Mouse (Mus musculus) MEL (cell line): ENCODE data around the gene Sarnp. TPM values are rescaled to one million over a fixed set of nuclear protein-coding genes. Genes with fewer than 3 reads are reported as not detected.

ENCODE experiments used
- DNase-seq: peaks from one replicate; pipeline ENCODE4 v3.0.0; 2011; ENCODE audit warnings: low read depth, low spot score
- H3K27ac ChIP-seq: 2 replicates; pipeline ENCODE4 v1.5.1; 2012; ENCODE audit warnings: low read depth, mild to moderate bottlenecking, control low read depth, low read length, moderate library complexity; ENCODE audit not compliant: control insufficient read depth
- H3K27me3 ChIP-seq, 2 experiments: fragments of 150-350 bp in 1 of 2; sonication (generic) in 1 of 2; 2 replicates each; pipeline ENCODE4 v1.6.1; 2012; ENCODE audit warnings: low read length in 2 of 2, mild to moderate bottlenecking in 2 of 2, improper control_type of control experiment in 1 of 2, moderate library complexity in 1 of 2; ENCODE audit not compliant: insufficient read depth in 2 of 2, control insufficient read depth in 1 of 2
- H3K36me3 ChIP-seq, 2 experiments: 2 replicates each; pipeline ENCODE4 v1.6.1; 2012 to 2014; ENCODE audit warnings: low read length in 2 of 2, improper control_type of control experiment in 1 of 2, inconsistent platforms in 1 of 2, mild to moderate bottlenecking in 1 of 2; ENCODE audit not compliant: insufficient read depth in 2 of 2, control insufficient read depth in 1 of 2
- H3K4me1 ChIP-seq, 2 experiments: fragments of 150-350 bp in 1 of 2; sonication (generic) in 1 of 2; 2 replicates each; pipeline ENCODE4 v1.6.1; 2012; ENCODE audit warnings: low read length in 2 of 2, improper control_type of control experiment in 1 of 2, mild to moderate bottlenecking in 1 of 2; ENCODE audit not compliant: insufficient read depth in 2 of 2, control insufficient read depth in 1 of 2
- H3K4me3 ChIP-seq, 2 experiments: fragments of 150-350 bp in 1 of 2; sonication (generic) in 1 of 2; 2 replicates each; pipeline ENCODE4 v1.5.1; 2012; ENCODE audit warnings: low read depth in 2 of 2, low read length in 2 of 2, mild to moderate bottlenecking in 2 of 2, moderate library complexity in 2 of 2, control low read depth in 1 of 2, improper control_type of control experiment in 1 of 2; ENCODE audit not compliant: control insufficient read depth in 1 of 2, insufficient read depth in 1 of 2
- H3K79me2 ChIP-seq: 2 replicates; pipeline ENCODE4 v1.6.1; 2012; ENCODE audit warnings: mild to moderate bottlenecking, low read length, moderate library complexity; ENCODE audit not compliant: control insufficient read depth, poor library complexity, insufficient read depth
- H3K9ac ChIP-seq: 2 replicates; pipeline ENCODE4 v1.6.1; 2012; ENCODE audit warnings: low read depth, mild to moderate bottlenecking, control low read depth, low read length, moderate library complexity; ENCODE audit not compliant: control insufficient read depth, poor library complexity, severe bottlenecking
- H3K9me3 ChIP-seq: fragments of 150-350 bp; sonication (generic); replicated peaks from 2 replicates; pipeline ENCODE4 v1.6.1; 2012; ENCODE audit warnings: mild to moderate bottlenecking, low read length, improper control_type of control experiment, moderate library complexity; ENCODE audit not compliant: insufficient read depth
- CHD1 ChIP-seq: IDR thresholded peaks from 2 replicates; pipeline ENCODE4 v1.6.1; 2012; ENCODE audit warnings: low read depth, mild to moderate bottlenecking, inconsistent platforms, low read length, improper control_type of control experiment
- CHD2 ChIP-seq: IDR thresholded peaks from 2 replicates; pipeline ENCODE4 v1.6.1; 2011; ENCODE audit warnings: low read length, improper control_type of control experiment
- E2F4 ChIP-seq: IDR thresholded peaks from 2 replicates; pipeline ENCODE4 v1.6.1; 2011; ENCODE audit warnings: low read depth, low read length, improper control_type of control experiment, borderline replicate concordance
- EP300 ChIP-seq, 2 experiments: IDR thresholded peaks; 2 replicates each; pipeline ENCODE4 v1.6.1; 2011; ENCODE audit warnings: improper control_type of control experiment in 2 of 2, low read length in 2 of 2, low read depth in 1 of 2, mild to moderate bottlenecking in 1 of 2
- ETS1 ChIP-seq: IDR thresholded peaks from 2 replicates; pipeline ENCODE4 v1.6.1; 2012; ENCODE audit warnings: low read depth, mild to moderate bottlenecking, inconsistent platforms, low read length, improper control_type of control experiment, moderate library complexity
- GATA1 ChIP-seq: IDR thresholded peaks from 2 replicates; pipeline ENCODE4 v1.6.1; 2011; ENCODE audit warnings: low read depth, low read length, improper control_type of control experiment
- HCFC1 ChIP-seq: IDR thresholded peaks from 2 replicates; pipeline ENCODE4 v1.6.1; 2012; ENCODE audit warnings: low read depth, mild to moderate bottlenecking, inconsistent platforms, low read length, improper control_type of control experiment, moderate library complexity
- JUND ChIP-seq: IDR thresholded peaks from 2 replicates; pipeline ENCODE4 v1.6.1; 2011; ENCODE audit warnings: low read depth, mild to moderate bottlenecking, improper control_type of control experiment, low read length
- KAT2A ChIP-seq: conservative IDR thresholded peaks from 2 replicates; pipeline ENCODE4 v1.6.1; 2012; ENCODE audit warnings: low read depth, low read length, improper control_type of control experiment, inconsistent platforms
- MAX ChIP-seq: IDR thresholded peaks from 2 replicates; pipeline ENCODE4 v1.6.1; 2011; ENCODE audit warnings: low read length, improper control_type of control experiment
- MXI1 ChIP-seq: IDR thresholded peaks from 2 replicates; pipeline ENCODE4 v1.6.1; 2011; ENCODE audit warnings: mild to moderate bottlenecking, low read depth, low read length, improper control_type of control experiment
- NELFE ChIP-seq: IDR thresholded peaks from 2 replicates; pipeline ENCODE4 v1.6.1; 2011; ENCODE audit warnings: low read depth, low read length, improper control_type of control experiment
- RAD21 ChIP-seq: IDR thresholded peaks from 2 replicates; pipeline ENCODE4 v1.6.1; 2011; ENCODE audit warnings: mild to moderate bottlenecking, low read depth, low read length, improper control_type of control experiment
- SIN3A ChIP-seq: IDR thresholded peaks from 2 replicates; pipeline ENCODE4 v1.6.1; 2012; ENCODE audit warnings: low read length, improper control_type of control experiment, inconsistent platforms
- USF2 ChIP-seq, 2 experiments: IDR thresholded peaks; 2 replicates each; pipeline ENCODE4 v1.6.1; 2011 to 2012; ENCODE audit warnings: improper control_type of control experiment in 2 of 2, low read length in 2 of 2, borderline replicate concordance in 1 of 2, inconsistent platforms in 1 of 2, low read depth in 1 of 2, mild to moderate bottlenecking in 1 of 2; ENCODE audit not compliant: insufficient read depth in 1 of 2
- ZC3H11A ChIP-seq: IDR thresholded peaks from 2 replicates; pipeline ENCODE4 v1.6.1; 2012; ENCODE audit warnings: low read depth, mild to moderate bottlenecking, inconsistent platforms, low read length, improper control_type of control experiment
- ZMIZ1 ChIP-seq: IDR thresholded peaks from 2 replicates; pipeline ENCODE4 v1.6.1; 2012; ENCODE audit warnings: low read depth, mild to moderate bottlenecking, inconsistent platforms, low read length, improper control_type of control experiment, moderate library complexity
- ZNF384 ChIP-seq: IDR thresholded peaks from 2 replicates; pipeline ENCODE4 v1.6.1; 2012; ENCODE audit warnings: low read depth, mild to moderate bottlenecking, inconsistent platforms, low read length, improper control_type of control experiment
- polyA plus RNA-seq, 2 experiments: library from polyadenylated mRNA; stranded (reverse) in 1 of 2; unstranded in 1 of 2; fragments of >175 nt in 1 of 2; fragments of >200 nt in 1 of 2; gene quantifications; 2 replicates each; pipeline versions ENCODE4 v1.2.1 to v1.2.4; 2012; ENCODE audit warnings: low replicate concordance in 2 of 2, low read depth in 1 of 2; ENCODE audit not compliant: insufficient read length in 2 of 2, insufficient read depth in 1 of 2, missing spikeins in 1 of 2
- total RNA-seq: library from RNA; depleted of rRNA; stranded (reverse); fragments of 300-350 nt; gene quantifications from 2 replicates; pipeline ENCODE4 v1.2.3, GENCODE M21; 2012

Sarnp gene
- total and polyA plus RNA-seq, 3 experiments, result 103 to 1,007 (median 189) TPM

- H3K27ac ChIP-seq, result no peak overlapping the region
- H3K9me3 ChIP-seq, result no peaks in the 10 kb centered on the region
- DNase-seq, result no peak
Observed at GRCm38 (mm10) chr10:128921883-128922821, 105.0 kb downstream of the Sarnp start.

GRCm38 (mm10) chr10:128922822-128923012 is 105.6 kb downstream of the Sarnp start, which contains the start of gene Rdh5:
TSS of gene Rdh5 (minus strand) at chr10:128922888.
- Histone ChIP-seq H3K4me1 (peaks cover 0 to 20% of the 10 kb centered on the region in 2 experiments; a peak in 3 of 4 replicates), H3K36me3 (peaks cover 0 to 2% of the 10 kb centered on the region in 2 experiments; a peak in 1 of 4 replicates), H3K9me3 (no peaks in the 10 kb centered on the region), H3K4me3 (peak within 1 kb of the TSS; percentile 65 to 79), H3K79me2 (peaks cover 3% of the 10 kb centered on the region; the same call in 1 of the 2 replicates), H3K9ac (peak within 1 kb of the TSS; percentile 82), H3K27me3 (no peaks in the 10 kb centered on the region), H3K27ac (peak within 1 kb of the TSS; percentile 46)
- no peak for TF ChIP-seq RAD21
- no peak for TF ChIP-seq MXI1
- TF ChIP-seq GATA1, result no peak
- TF ChIP-seq CHD1, result no peak
- no peak for TF ChIP-seq ETS1
- no peak for TF ChIP-seq USF2 (IDR thresholded peaks at IDR 0.05; ENCODE audit: borderline replicate concordance in 1 of 2, insufficient read depth in 1 of 2, low read depth in 1 of 2, low read length in 2 of 2)
- TF ChIP-seq NELFE, result no peak
- TF ChIP-seq JUND, result no peak
- no peak for TF ChIP-seq ZNF384
- TF ChIP-seq HCFC1, result no peak
- TF ChIP-seq EP300 (IDR thresholded peaks at IDR 0.05; ENCODE audit: low read depth in 1 of 2, low read length in 2 of 2), result no peak
- TF ChIP-seq ZMIZ1, result no peak
- no peak for DNase-seq

More at GRCm38 (mm10) chr10:128921883-128922821, 105.0 kb downstream of the Sarnp start:
- Histone ChIP-seq H3K27me3 (no peaks in the 10 kb centered on the region), H3K36me3 (peaks cover 0 to 2% of the 10 kb centered on the region in 2 experiments; a peak in 1 of 4 replicates), H3K4me3 (peak overlapping the region; percentile 65 to 79), H3K9ac (peak overlapping the region; percentile 71), H3K79me2 (peaks cover 3% of the 10 kb centered on the region; the same call in 1 of the 2 replicates), H3K4me1 (peaks cover 0 to 20% of the 10 kb centered on the region in 2 experiments; a peak in 3 of 4 replicates)
- TF ChIP-seq ZC3H11A (no peak), E2F4 (no peak), KAT2A (no peak), CHD2 (no peak), SIN3A (no peak), JUND (no peak), CHD1 (no peak), ZNF384 (no peak), MAX (no peak)
